Mouse (Mus musculus) spleen, adult 18-20 months (tissue): ENCODE data around the gene Ankrd13a.
"Not testable (repeated sequence)": the region's sequence is repeated elsewhere in the genome, so short reads cannot be mapped to it uniquely, and the experiment has no call there.

Experiments
- DNase-seq, 2 experiments: peaks; one replicate each; pipeline ENCODE4 v3.0.0; 2022; ENCODE audit warnings: mixed read lengths in 2 of 2

Gene Ankrd13a

DNA sequence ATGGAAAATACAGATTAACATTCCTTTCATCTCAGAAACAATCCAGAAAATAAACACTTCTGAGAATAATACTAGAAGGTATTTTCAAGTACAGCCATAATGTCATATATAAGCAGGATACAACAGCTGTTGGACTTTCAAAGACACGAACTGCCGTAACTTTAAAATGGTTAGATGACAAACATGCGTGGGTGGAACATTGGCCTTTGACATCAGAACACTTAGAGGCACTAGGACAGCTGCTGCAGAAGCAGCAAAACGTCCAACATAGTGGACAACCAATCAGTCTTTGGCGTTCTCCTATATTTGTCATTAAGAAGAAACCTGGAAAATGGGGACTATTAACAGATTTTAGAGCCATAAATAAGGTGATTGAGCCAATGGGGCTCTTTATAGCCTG, 66.0 kb downstream of the Ankrd13a start:
- DNase-seq: not testable (repeated sequence)

DNA sequence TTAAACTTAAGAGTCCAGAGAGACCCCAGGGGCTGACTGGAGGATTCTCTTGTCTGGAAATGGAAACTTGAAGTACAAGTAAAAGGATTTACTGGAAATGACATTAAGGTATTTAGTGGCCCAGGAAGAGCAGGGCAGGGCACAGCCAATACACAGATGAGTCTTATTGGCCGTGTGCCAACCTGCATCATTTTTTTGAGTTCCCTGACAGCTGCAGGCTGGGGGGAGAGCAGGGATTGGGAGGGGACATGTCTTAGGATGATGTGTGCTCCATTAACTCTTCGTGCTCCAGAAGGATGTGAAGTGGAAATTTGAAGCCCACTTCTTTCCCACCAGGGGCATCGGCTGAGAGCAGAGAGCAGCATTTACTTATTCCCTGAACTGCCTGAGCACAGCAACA, 67.7 kb downstream of the Ankrd13a start:
- DNase-seq: not testable (repeated sequence)

DNA sequence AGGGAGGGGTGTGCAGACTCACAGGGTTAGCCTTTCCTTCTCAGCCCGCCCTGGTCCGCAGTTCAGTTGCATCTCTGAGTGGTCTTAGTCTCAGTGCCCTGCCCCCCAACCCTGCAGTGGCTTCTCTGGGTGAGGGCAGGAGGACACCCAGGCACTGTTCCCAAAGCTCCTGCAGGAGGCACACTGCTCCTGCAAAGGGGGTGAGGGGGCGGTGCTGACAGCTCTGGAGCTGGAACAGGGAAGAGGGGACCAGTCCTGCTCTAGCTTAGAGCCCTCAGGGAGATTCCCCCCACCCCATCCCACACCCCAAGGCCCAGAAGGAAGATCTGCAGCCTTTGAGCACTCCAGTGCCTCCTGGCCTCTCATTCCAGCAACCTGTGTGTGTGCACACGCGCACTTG, 68.2 kb downstream of the Ankrd13a start:
- DNase-seq: no peak

DNA sequence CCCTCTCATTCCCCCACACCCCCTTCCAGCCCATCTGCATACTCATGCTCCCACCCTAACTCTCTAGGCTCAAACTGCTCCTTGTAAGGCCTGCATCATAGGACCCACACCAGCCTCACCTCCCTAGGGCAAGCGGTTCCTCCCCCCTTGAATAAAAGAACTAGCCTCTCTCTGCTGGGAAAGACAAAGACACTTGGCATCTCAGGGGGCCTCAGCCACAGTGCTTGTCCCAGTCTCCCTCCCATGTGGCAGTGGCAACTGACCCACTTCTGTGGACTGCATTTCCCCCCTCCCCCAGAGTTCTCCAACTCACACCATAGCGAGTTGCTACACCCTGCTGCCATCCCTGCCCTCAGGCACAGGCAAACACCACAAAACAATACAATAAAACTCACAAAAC, 69.9 kb downstream of the Ankrd13a start:
- not testable (repeated sequence) for DNase-seq

DNA sequence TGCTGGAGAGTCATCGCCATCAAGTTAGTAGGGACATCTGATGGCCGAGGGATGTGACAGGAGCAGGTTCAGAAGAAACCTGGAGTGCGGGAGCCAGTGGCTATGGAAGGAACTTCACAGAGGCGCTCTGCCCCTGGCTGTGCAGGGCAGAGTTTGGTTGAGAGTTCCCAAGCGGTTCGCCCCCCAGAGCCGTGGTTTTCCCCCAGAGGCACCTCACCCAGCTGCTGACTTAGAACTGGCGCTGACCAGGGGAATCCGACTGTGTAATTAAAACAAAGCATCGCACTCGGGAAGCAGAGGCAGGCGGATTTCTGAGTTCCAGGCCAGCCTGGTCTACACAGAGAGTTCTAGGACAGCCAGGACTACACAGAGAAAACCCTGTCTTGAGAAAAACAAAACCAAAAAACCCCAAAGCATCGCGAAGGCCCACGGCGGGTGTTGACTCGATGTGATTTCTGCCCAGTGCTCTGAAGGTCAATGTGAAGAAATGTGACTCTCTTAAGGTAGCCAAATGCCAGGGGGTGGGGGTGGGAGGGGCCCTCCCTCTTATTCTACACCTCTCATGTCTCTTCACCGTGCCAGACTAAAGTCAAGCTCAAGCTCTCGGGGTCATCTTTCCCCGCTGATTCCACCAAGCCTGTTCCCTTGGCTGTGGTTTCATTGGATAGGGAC, 77.2 kb downstream of the Ankrd13a start:
- no peak for DNase-seq

DNA sequence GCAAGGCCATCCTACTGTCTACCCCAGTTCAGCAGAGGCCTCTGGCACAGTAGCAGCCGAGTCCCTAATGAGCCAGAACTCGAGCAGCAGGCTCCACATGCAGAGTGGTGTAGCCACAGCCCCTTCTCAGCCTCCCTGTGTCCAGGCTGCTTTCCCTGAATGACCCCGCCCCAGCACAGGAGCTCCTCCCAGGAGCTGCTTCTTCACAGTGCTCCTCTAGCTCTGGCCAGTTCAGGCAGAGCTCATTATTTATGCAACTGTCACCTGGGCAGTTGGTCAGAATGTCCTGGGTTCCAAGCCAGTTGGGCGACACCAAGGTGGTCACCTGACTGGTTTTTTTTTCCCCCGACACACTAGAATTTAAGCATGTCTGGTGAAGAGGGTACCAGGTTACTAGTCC, 78.9 kb downstream of the Ankrd13a start, which contains the start of gene 4930519G04Rik:
4930519G04Rik (plus strand) TSS at position 301 of the 400 bp plus-strand sequence.
- DNase-seq: not testable (repeated sequence)
